Mouse (Mus musculus) midbrain, embryonic 12.5 days (tissue): Measurements from ENCODE around the gene Tbrg1. TPM values are rescaled to one million over a fixed set of nuclear protein-coding genes. Genes with fewer than 3 reads are reported as not detected.

ENCODE experiments used
- ATAC-seq: fragments of 200-750 bp; cut with Nextera tagmentation; 2 replicates; pipeline ENCODE4 v1.8.0; 2017; ENCODE audit warnings: low read depth, moderate TSS enrichment, moderate library complexity; ENCODE audit not compliant: low FRiP score
- H3K27ac ChIP-seq: fragments of 300-500 bp; sonication (generic); replicated peaks from 2 replicates; pipeline ENCODE4 v1.5.1; 2016; ENCODE audit warnings: mild to moderate bottlenecking
- H3K27me3 ChIP-seq: fragments of 300-500 bp; sonication (generic); 2 replicates; pipeline ENCODE4 v1.6.1; 2016; ENCODE audit warnings: mild to moderate bottlenecking
- H3K36me3 ChIP-seq: fragments of 300-500 bp; sonication (generic); 2 replicates; pipeline ENCODE4 v1.6.1; 2016
- H3K4me1 ChIP-seq: fragments of 300-500 bp; sonication (generic); 2 replicates; pipeline ENCODE4 v1.6.1; 2016
- H3K4me2 ChIP-seq: fragments of 300-500 bp; sonication (generic); replicated peaks from 2 replicates; pipeline ENCODE4 v1.6.1; 2016; ENCODE audit warnings: mild to moderate bottlenecking, moderate library complexity
- H3K4me3 ChIP-seq: fragments of 300-500 bp; sonication (generic); 2 replicates; pipeline ENCODE4 v1.5.1; 2016; ENCODE audit warnings: mild to moderate bottlenecking
- H3K9ac ChIP-seq: fragments of 300-500 bp; sonication (generic); replicated peaks from 2 replicates; pipeline ENCODE4 v1.6.1; 2016; ENCODE audit warnings: mild to moderate bottlenecking, moderate library complexity
- H3K9me3 ChIP-seq: fragments of 300-500 bp; sonication (generic); 2 replicates; pipeline ENCODE4 v1.6.1; 2016; ENCODE audit warnings: mild to moderate bottlenecking
- WGBS: fragments of 180-500 bp; shearing (Covaris S2); methylation state at CpG from one replicate; pipeline ENCODE4 v1.1.7; 2016; 5-methylcytosine and 5-hydroxymethylcytosine counted together
- polyA plus RNA-seq: library from polyadenylated mRNA; unstranded; fragments of >200 nt; fragmentation: Nextera tagmentation; extraction: Ambion mirVana; gene quantifications from 2 replicates; pipeline ENCODE4 v1.2.1, GENCODE M21; 2016

Tbrg1 gene
- 106 and 123 TPM in 2 replicates for polyA plus RNA-seq

GRCm38 (mm10) chr9:37656931-37657481, at the start of gene Tbrg1:
Gene Tbrg1 (minus strand): TSS chr9:37657312.
- H3K9ac ChIP-seq, result peak within 1 kb of the TSS; percentile 75
- under 1% methylated on average over 36 of the region's 36 CpGs for WGBS

DNA sequence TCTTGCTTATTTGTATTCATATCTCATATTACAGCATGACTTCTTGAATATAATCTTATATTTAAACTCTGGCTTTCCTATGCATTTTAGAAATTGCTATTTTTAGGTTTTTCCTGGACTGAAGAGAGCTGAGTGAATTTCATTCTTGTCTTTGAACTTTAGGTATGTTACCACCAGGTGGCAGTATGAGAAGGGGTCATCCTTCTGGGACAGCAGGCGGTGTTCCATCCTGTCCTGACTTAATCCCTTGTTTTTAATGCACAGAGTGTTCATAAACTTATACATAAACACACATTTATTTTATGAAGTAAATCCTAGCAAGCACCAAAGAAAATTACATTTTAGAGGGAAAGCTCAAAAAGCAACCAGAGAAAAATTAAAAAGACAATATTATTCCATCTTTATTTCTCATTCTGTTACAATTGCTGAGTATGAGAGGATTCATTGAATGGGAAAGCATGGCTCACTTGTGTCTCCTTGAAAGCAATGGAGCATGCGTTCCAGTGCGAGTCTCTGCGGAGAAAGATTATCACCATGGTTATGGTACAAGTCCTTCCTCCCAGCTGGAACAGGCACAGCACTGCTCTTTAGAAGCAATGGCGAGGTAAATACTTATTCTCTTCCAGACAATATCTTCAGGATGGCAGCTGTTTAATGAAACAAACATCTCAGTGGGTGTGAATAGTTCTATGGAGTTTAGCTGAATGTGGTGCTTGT, 33.0 kb upstream of the Tbrg1 start:
- no peak overlapping the region for H3K4me2 ChIP-seq
- no peak overlapping the region for H3K27ac ChIP-seq
- H3K4me1 ChIP-seq, result no peaks in the 10 kb centered on the region; the same call in 1 of the 2 replicates
- no peaks in the 10 kb centered on the region for H3K27me3 ChIP-seq
- peak; percentile 77 for ATAC-seq
- 0 out of 2 replicates have a peak, but pooled peaks cover 3% of the 10 kb centered on the region for H3K9me3 ChIP-seq
- 27% methylated on average over 5 of the region's 5 CpGs for WGBS
- no peaks in the 10 kb centered on the region for H3K36me3 ChIP-seq
- H3K9ac ChIP-seq, result no peak overlapping the region
- no peak overlapping the region for H3K4me3 ChIP-seq

More at GRCm38 (mm10) chr9:37656931-37657481, at the start of gene Tbrg1:
- ATAC-seq, result peak; percentile 91
- H3K4me1 ChIP-seq, result peaks cover 14% of the 10 kb centered on the region
- peak within 1 kb of the TSS; percentile 52; the same call in 1 of the 2 replicates for H3K27ac ChIP-seq
- H3K4me3 ChIP-seq, result peak within 1 kb of the TSS; percentile 80
- peaks cover 25% of the 10 kb centered on the region for H3K36me3 ChIP-seq
- H3K9me3 ChIP-seq, result no peaks in the 10 kb centered on the region
- peak within 1 kb of the TSS; percentile 78 for H3K4me2 ChIP-seq
- H3K27me3 ChIP-seq, result no peaks in the 10 kb centered on the region

- no peaks in the 10 kb centered on the region for H3K27me3 ChIP-seq
- peak; percentile 38; the same call in 1 of the 2 replicates for ATAC-seq
- no peak overlapping the region for H3K9ac ChIP-seq
- WGBS, result 43% methylated on average over 3 of the region's 3 CpGs
- no peaks in the 10 kb centered on the region for H3K36me3 ChIP-seq
- no peak overlapping the region for H3K4me3 ChIP-seq
- H3K4me1 ChIP-seq, result no peaks in the 10 kb centered on the region; the same call in 1 of the 2 replicates
- H3K4me2 ChIP-seq, result no peak overlapping the region
- H3K27ac ChIP-seq, result no peak overlapping the region
- 0 out of 2 replicates have a peak, but pooled peaks cover 3% of the 10 kb centered on the region for H3K9me3 ChIP-seq
These were observed 30.8 kb upstream of the Tbrg1 start for GRCm38 (mm10) chr9:37687941-37688303.

- no peak for ATAC-seq
- Histone ChIP-seq H3K4me3 (no peak overlapping the region), H3K27ac (no peak overlapping the region), H3K36me3 (no peaks in the 10 kb centered on the region), H3K4me2 (no peak overlapping the region), H3K4me1 (no peaks in the 10 kb centered on the region; the same call in 1 of the 2 replicates), H3K9me3 (0 out of 2 replicates have a peak, but pooled peaks cover 3% of the 10 kb centered on the region), H3K27me3 (no peaks in the 10 kb centered on the region), H3K9ac (no peak overlapping the region)
- 59% methylated on average over 3 of the region's 3 CpGs for WGBS
These were observed 30.3 kb upstream of the Tbrg1 start for GRCm38 (mm10) chr9:37687288-37687940.

- Histone ChIP-seq H3K4me3 (no peak overlapping the region), H3K9me3 (no peaks in the 10 kb centered on the region), H3K4me1 (no peaks in the 10 kb centered on the region), H3K4me2 (no peak overlapping the region), H3K9ac (no peak overlapping the region), H3K36me3 (no peaks in the 10 kb centered on the region), H3K27me3 (no peaks in the 10 kb centered on the region), H3K27ac (no peak overlapping the region)
- no peak for ATAC-seq
- WGBS, result 95% methylated on average over 1 of the region's 1 CpGs
These were observed 24.0 kb upstream of the Tbrg1 start for GRCm38 (mm10) chr9:37681123-37681522.

DNA sequence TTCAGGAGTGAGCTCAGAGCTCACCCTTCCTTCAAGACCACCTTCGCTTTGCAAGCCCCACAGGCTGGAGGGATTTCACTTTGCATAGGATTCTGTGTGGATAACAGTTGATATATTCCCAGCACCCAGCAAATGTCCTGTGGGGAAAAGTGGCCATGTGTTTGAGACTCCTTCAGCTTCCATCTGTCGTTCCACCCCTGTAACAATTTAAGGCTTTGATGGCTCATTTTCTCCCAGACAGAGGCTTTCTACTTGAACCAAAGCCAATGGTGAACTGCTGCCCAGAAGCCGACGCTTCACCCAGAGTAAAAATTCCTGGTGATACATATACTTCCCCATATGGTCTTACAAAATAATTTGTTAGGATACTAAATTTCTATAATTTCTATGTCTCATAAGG, 18.2 kb upstream of the Tbrg1 start:
- H3K27ac ChIP-seq, result no peak overlapping the region
- WGBS, result 88% methylated on average over 4 of the region's 4 CpGs
- no peak for ATAC-seq

GRCm38 (mm10) chr9:37670261-37670660, 13.1 kb upstream of the Tbrg1 start:
- Histone ChIP-seq H3K9ac (no peak overlapping the region), H3K27ac (no peak overlapping the region), H3K27me3 (no peaks in the 10 kb centered on the region), H3K4me2 (no peak overlapping the region), H3K4me1 (no peaks in the 10 kb centered on the region), H3K4me3 (no peak overlapping the region), H3K9me3 (no peaks in the 10 kb centered on the region), H3K36me3 (no peaks in the 10 kb centered on the region)
- ATAC-seq, result no peak
- 82% methylated on average over 3 of the region's 3 CpGs for WGBS

More for the DNA sequence above, 18.2 kb upstream of the Tbrg1 start:
- H3K4me1 ChIP-seq, result no peaks in the 10 kb centered on the region
- H3K9me3 ChIP-seq, result no peaks in the 10 kb centered on the region
- no peaks in the 10 kb centered on the region for H3K36me3 ChIP-seq
- no peaks in the 10 kb centered on the region for H3K27me3 ChIP-seq
- H3K9ac ChIP-seq, result no peak overlapping the region
- no peak overlapping the region for H3K4me3 ChIP-seq
- no peak overlapping the region for H3K4me2 ChIP-seq

DNA sequence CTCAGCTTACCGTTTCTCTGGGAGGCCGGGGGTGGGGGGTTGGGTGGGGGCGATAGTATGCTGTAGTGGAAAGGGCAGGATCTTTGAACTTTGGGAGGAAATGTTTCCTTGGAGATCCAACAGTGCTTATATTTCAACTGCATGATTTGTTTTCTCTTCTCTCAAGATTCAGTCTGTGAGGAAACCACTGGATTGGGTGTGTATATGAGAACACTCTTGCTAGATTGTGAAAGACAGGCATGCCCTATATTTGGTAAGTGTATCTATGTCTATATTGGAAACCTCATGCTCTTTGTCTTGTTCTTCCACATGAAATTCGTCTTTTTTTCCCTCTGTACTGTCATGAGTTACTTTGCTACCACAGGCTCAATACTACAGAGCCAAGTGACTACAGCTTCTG, 12.6 kb upstream of the Tbrg1 start:
- no peaks in the 10 kb centered on the region for H3K36me3 ChIP-seq
- WGBS, result 76% methylated on average over 4 of the region's 4 CpGs
- no peak for ATAC-seq
- H3K4me2 ChIP-seq, result no peak overlapping the region
- no peaks in the 10 kb centered on the region for H3K27me3 ChIP-seq
- H3K4me1 ChIP-seq, result no peaks in the 10 kb centered on the region
- no peaks in the 10 kb centered on the region for H3K9me3 ChIP-seq
- no peak overlapping the region for H3K4me3 ChIP-seq
- H3K9ac ChIP-seq, result no peak overlapping the region
- no peak overlapping the region for H3K27ac ChIP-seq

GRCm38 (mm10) chr9:37669115-37669514, 12.0 kb upstream of the Tbrg1 start, which contains the start of gene Panx3:
Gene Panx3 (minus strand): TSS chr9:37669235.
- H3K4me1 ChIP-seq, result no peaks in the 10 kb centered on the region

DNA sequence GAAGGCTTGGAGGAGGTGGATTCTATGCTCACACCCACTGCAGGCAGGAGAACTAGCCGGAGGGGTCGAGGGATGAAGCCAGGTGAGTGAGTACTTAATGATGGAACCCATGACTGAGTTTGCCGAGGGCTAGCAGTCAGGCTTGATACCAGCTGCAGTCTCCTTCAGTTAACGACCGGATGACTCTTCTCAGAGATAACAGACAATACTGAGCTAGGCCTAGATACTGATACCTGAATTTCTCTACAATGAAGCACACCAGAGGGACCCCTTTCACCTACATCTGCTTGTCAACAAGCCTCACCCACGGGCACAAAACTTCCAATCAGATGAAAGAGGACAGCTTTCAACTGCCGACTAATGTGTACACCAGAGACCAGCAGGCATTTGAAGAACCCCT, 8.9 kb upstream of the Tbrg1 start:
- WGBS, result 82% methylated on average over 7 of the region's 7 CpGs
- Histone ChIP-seq H3K27ac (no peak overlapping the region), H3K36me3 (no peaks in the 10 kb centered on the region), H3K4me3 (no peak overlapping the region), H3K4me1 (no peaks in the 10 kb centered on the region), H3K4me2 (no peak overlapping the region), H3K9ac (no peak overlapping the region), H3K9me3 (no peaks in the 10 kb centered on the region), H3K27me3 (no peaks in the 10 kb centered on the region)
- ATAC-seq, result no peak

More at GRCm38 (mm10) chr9:37669115-37669514, 12.0 kb upstream of the Tbrg1 start, which contains the start of gene Panx3:
- H3K4me2 ChIP-seq, result no peak within 1 kb of the TSS
- H3K27me3 ChIP-seq, result no peaks in the 10 kb centered on the region
- H3K9me3 ChIP-seq, result no peaks in the 10 kb centered on the region
- H3K9ac ChIP-seq, result no peak within 1 kb of the TSS
- 69% methylated on average over 6 of the region's 6 CpGs for WGBS
- H3K27ac ChIP-seq, result no peak within 1 kb of the TSS
- H3K4me3 ChIP-seq, result no peak within 1 kb of the TSS
- H3K36me3 ChIP-seq, result no peaks in the 10 kb centered on the region
- no peak for ATAC-seq

DNA sequence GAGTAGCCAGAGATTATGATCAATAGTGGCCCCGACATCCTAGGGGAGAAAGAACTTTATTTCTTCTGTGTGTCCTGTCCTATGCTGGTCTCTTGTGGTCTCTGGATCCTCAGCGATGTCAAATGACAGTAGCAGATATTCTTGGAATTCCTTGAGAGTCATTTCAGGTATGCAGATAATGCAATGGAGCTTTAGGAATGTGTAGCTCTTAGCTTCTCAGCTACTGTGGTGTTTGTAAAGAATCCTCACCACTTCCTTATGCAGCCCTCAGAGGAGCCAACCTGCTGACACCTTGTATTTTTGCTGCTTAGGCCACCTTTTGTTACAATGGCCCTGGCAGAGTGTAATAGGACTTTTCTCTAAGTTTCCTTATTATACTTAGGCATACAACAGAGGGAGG, 7.5 kb upstream of the Tbrg1 start:
- ATAC-seq, result no peak
- WGBS, result 82% methylated on average over 2 of the region's 2 CpGs
- H3K27me3 ChIP-seq, result no peaks in the 10 kb centered on the region

GRCm38 (mm10) chr9:37663210-37663609, 6.1 kb upstream of the Tbrg1 start:
- WGBS, result 80% methylated on average over 1 of the region's 1 CpGs
- Histone ChIP-seq H3K9ac (no peak overlapping the region), H3K27me3 (no peaks in the 10 kb centered on the region), H3K27ac (no peak overlapping the region), H3K4me1 (no peaks in the 10 kb centered on the region), H3K36me3 (no peaks in the 10 kb centered on the region), H3K9me3 (no peaks in the 10 kb centered on the region), H3K4me3 (no peak overlapping the region), H3K4me2 (no peak overlapping the region)
- no peak for ATAC-seq

More for the DNA sequence above, 7.5 kb upstream of the Tbrg1 start:
- Histone ChIP-seq H3K4me3 (no peak overlapping the region), H3K36me3 (no peaks in the 10 kb centered on the region), H3K27ac (no peak overlapping the region), H3K4me2 (no peak overlapping the region), H3K9ac (no peak overlapping the region), H3K9me3 (no peaks in the 10 kb centered on the region), H3K4me1 (no peaks in the 10 kb centered on the region)
